Mouse (Mus musculus) frontal cortex, postnatal 10 days (tissue): Measurements from ENCODE around the gene Pstpip1.

Source experiments
- DNase-seq, 2 experiments: peaks; one replicate each; pipeline ENCODE4 v3.0.0; 2022; ENCODE audit warnings: low spot score in 2 of 2, mixed read lengths in 1 of 2

Pstpip1 gene

GRCm38 (mm10) chr9:56151745-56152481 lies 62.2 kb downstream of the Pstpip1 start:
- DNase-seq: no peak

- DNase-seq: no peak
Observed at GRCm38 (mm10) chr9:56152482-56153007, 62.8 kb downstream of the Pstpip1 start.

GRCm38 (mm10) chr9:56154572-56154971 lies 64.8 kb downstream of the Pstpip1 start:
- DNase-seq: no peak

GRCm38 (mm10) chr9:56158077-56158476 lies 68.3 kb downstream of the Pstpip1 start:
- DNase-seq: no peak

- no peak for DNase-seq
Observed at GRCm38 (mm10) chr9:56159456-56159855, 69.7 kb downstream of the Pstpip1 start.

GRCm38 (mm10) chr9:56160341-56161141 lies 70.8 kb downstream of the Pstpip1 start:
- DNase-seq: peak; percentile 87 to 93

GRCm38 (mm10) chr9:56165377-56165776 lies 75.6 kb downstream of the Pstpip1 start, which contains the start of gene Tspan3:
Tspan3 (minus strand) TSS chr9:56165477.
- DNase-seq: no peak

- DNase-seq: no peak
Observed at GRCm38 (mm10) chr9:56166161-56166560, 76.4 kb downstream of the Pstpip1 start.

- no peak for DNase-seq
Observed at GRCm38 (mm10) chr9:56167690-56168089, 77.9 kb downstream of the Pstpip1 start.

GRCm38 (mm10) chr9:56175316-56175715 lies 85.6 kb downstream of the Pstpip1 start:
- no peak for DNase-seq

- no peak for DNase-seq
Observed at GRCm38 (mm10) chr9:56177354-56177753, 87.6 kb downstream of the Pstpip1 start.
